Mouse (Mus musculus) lung, postnatal 0 days (tissue): ENCODE results near the gene Rpe. TPM values are rescaled to one million over a fixed set of nuclear protein-coding genes. Genes with fewer than 3 reads are reported as not detected.

Source experiments
- ATAC-seq: fragments of 200-750 bp; cut with Nextera tagmentation; 2 replicates; pipeline ENCODE4 v1.8.0; 2017; ENCODE audit warnings: moderate library complexity
- DNase-seq: peaks from one replicate; pipeline ENCODE4 v3.0.0-alpha.2; 2016; ENCODE audit warnings: low spot score
- H3K27ac ChIP-seq: fragments of 300-500 bp; sonication (generic); 2 replicates; pipeline ENCODE4 v1.5.1; 2014; ENCODE audit warnings: antibody characterized with exemption, mild to moderate bottlenecking, low read length, mixed read lengths
- H3K27me3 ChIP-seq: fragments of 300-500 bp; sonication (generic); replicated peaks from 2 replicates; pipeline ENCODE4 v1.6.1; 2014; ENCODE audit warnings: low read length, mixed read lengths; ENCODE audit not compliant: insufficient read depth
- H3K36me3 ChIP-seq: fragments of 300-500 bp; sonication (generic); 2 replicates; pipeline ENCODE4 v1.6.1; 2014; ENCODE audit warnings: low read length, mixed read lengths; ENCODE audit not compliant: insufficient read depth
- H3K4me1 ChIP-seq: fragments of 300-500 bp; sonication (generic); 2 replicates; pipeline ENCODE4 v1.6.1; 2014; ENCODE audit warnings: antibody characterized with exemption, low read depth, low read length, mixed read lengths; ENCODE audit not compliant: insufficient read depth
- H3K4me2 ChIP-seq: fragments of 300-500 bp; sonication (generic); replicated peaks from 2 replicates; pipeline ENCODE4 v1.6.1; 2014; ENCODE audit warnings: low read depth, mild to moderate bottlenecking, low read length, moderate library complexity, mixed read lengths
- H3K4me3 ChIP-seq: fragments of 300-500 bp; sonication (generic); 2 replicates; pipeline ENCODE4 v1.5.1; 2014; ENCODE audit warnings: low read depth, low read length
- H3K9ac ChIP-seq: fragments of 300-500 bp; sonication (generic); replicated peaks from 2 replicates; pipeline ENCODE4 v1.6.1; 2014; ENCODE audit warnings: low read depth, mild to moderate bottlenecking
- H3K9me3 ChIP-seq: fragments of 300-500 bp; sonication (generic); 2 replicates; pipeline ENCODE4 v1.6.1; 2016; ENCODE audit warnings: low read length, mixed read lengths
- CTCF ChIP-seq: IDR thresholded peaks from 2 replicates; pipeline ENCODE4 v1.5.1; 2016; ENCODE audit warnings: antibody characterized with exemption, mild to moderate bottlenecking
- EP300 ChIP-seq: IDR thresholded peaks from 2 replicates; pipeline ENCODE4 v1.6.1; 2016; ENCODE audit warnings: antibody characterized with exemption, mild to moderate bottlenecking, control low read depth
- WGBS: fragments of 180-500 bp; shearing (Covaris S2); extraction: QIAGEN DNeasy Blood & Tissue Kit; methylation state at CpG from one replicate; pipeline ENCODE4 v1.1.7; 2014; 5-methylcytosine and 5-hydroxymethylcytosine counted together
- polyA plus RNA-seq: library from polyadenylated mRNA; unstranded; fragments of >200 nt; fragmentation: Nextera tagmentation; extraction: Ambion mirVana; gene quantifications from 2 replicates; pipeline ENCODE4 v1.2.1, GENCODE M21; 2015

Rpe gene
- polyA plus RNA-seq, 1 experiment from 2014 or later = 30.1 TPM

DNA sequence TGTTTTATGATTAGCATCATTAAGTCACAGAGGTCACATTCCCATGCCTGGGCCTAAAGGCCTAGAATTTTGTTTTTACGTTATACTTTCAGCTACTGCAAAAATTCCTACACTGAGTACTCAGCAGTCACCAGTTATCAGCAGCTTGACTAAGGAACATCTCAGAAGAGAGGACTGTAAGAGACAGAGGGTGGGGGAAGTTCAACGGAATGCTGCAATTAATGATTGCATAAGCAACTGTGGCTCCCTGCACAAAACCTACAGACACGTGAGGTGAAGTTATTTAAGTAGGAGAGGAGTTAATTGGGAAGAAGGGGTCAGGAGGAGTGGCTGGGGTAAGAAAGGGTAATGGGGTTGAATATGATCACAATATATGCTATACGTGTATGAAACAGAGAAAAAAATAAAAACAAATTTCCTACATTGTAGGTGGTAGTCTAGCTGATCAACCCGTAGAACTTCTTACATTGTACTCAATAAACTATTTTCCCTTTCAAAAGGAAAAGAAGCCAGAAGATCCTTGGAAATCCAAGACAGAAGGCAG is 410 bp upstream of the Rpe start:
- H3K9ac ChIP-seq = peak overlapping the region; percentile 68; the same call in 1 of the 2 replicates
- WGBS = 42% methylated on average over 5 of the region's 5 CpGs
- no peaks in the 10 kb centered on the region for H3K36me3 ChIP-seq

GRCm38 (mm10) chr1:66701576-66701940 is 927 bp downstream of the Rpe start:
- Histone ChIP-seq H3K27me3 (no peaks in the 10 kb centered on the region), H3K36me3 (peaks cover 3% of the 10 kb centered on the region; the same call in 1 of the 2 replicates), H3K4me2 (peak overlapping the region; percentile 70), H3K4me3 (peak overlapping the region; percentile 75), H3K9me3 (no peaks in the 10 kb centered on the region), H3K27ac (peak overlapping the region; percentile 82; the same call in 1 of the 2 replicates), H3K9ac (peak overlapping the region; percentile 68; the same call in 1 of the 2 replicates), H3K4me1 (no peaks in the 10 kb centered on the region)
- 11% methylated on average over 2 of the region's 2 CpGs for WGBS
- no peak for ATAC-seq
- TF ChIP-seq CTCF (no peak), EP300 (0 out of 2 replicates have a peak, but pooled peaks have one; percentile 18)
- DNase-seq = peak; percentile 82

More for the DNA sequence above, 410 bp upstream of the Rpe start:
- ATAC-seq (peak; percentile 3; the same call in 1 of the 2 replicates), DNase-seq (peak; percentile 46)
- Histone ChIP-seq H3K4me3 (peak overlapping the region; percentile 75), H3K9me3 (no peaks in the 10 kb centered on the region), H3K4me2 (peak overlapping the region; percentile 70), H3K27me3 (no peaks in the 10 kb centered on the region), H3K4me1 (no peaks in the 10 kb centered on the region), H3K27ac (no peak overlapping the region)
- TF ChIP-seq EP300 (no peak), CTCF (no peak)

DNA sequence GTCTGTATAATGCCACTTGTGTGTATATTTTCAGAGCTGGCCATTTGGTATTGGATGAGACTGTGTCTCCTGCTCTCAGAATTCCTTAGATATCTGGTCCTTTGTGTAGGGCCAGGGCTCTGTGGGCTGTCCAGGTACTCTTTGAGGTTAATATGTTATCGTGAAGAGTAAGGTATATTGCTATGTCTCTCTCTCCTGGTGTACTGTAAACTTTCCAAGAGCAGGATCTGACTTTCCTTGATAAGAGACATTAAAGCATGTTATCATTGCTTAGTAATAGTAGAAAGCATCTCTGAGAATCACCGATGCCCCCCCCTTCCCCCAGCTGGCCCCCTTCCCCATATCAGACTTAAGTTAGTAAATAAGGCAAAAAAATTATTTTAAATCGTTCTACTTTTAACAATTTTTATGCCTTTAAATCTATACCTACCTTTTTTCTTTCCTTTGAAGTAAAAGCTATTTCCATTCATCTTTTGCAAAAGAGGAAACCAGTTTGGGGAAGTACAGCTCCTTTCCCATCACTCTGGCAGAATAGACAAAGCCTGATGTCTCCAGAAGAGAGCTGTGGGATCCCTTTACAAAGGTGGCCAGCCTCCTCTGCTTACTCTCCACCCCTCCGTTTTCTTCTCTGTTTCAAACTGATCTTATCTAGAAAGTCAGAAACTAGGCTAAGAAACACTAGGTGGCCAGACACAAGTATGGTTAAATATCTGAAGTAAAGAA is 2.2 kb downstream of the Rpe start:
- Histone ChIP-seq H3K27ac (no peak overlapping the region), H3K27me3 (no peaks in the 10 kb centered on the region), H3K36me3 (peaks cover 7% of the 10 kb centered on the region; the same call in 1 of the 2 replicates), H3K9me3 (no peaks in the 10 kb centered on the region), H3K4me3 (no peak overlapping the region), H3K9ac (no peak overlapping the region), H3K4me2 (no peak overlapping the region), H3K4me1 (no peaks in the 10 kb centered on the region)
- WGBS = 76% methylated on average over 4 of the region's 4 CpGs
- no peak for TF ChIP-seq EP300
- no peak for TF ChIP-seq CTCF
- no peak for ATAC-seq
- DNase-seq = no peak

- no peak overlapping the region for H3K4me3 ChIP-seq
- no peak overlapping the region for H3K27ac ChIP-seq
- TF ChIP-seq EP300 (no peak), CTCF (no peak)
- H3K36me3 ChIP-seq = peaks cover 7% of the 10 kb centered on the region; the same call in 1 of the 2 replicates
- ATAC-seq (no peak), DNase-seq (no peak)
- no peaks in the 10 kb centered on the region for H3K27me3 ChIP-seq
- 69% methylated on average over 6 of the region's 6 CpGs for WGBS
- H3K9ac ChIP-seq = no peak overlapping the region
- H3K4me1 ChIP-seq = no peaks in the 10 kb centered on the region
- H3K9me3 ChIP-seq = no peaks in the 10 kb centered on the region
- H3K4me2 ChIP-seq = no peak overlapping the region
Observed at GRCm38 (mm10) chr1:66704523-66704922, 3.9 kb downstream of the Rpe start.

DNA sequence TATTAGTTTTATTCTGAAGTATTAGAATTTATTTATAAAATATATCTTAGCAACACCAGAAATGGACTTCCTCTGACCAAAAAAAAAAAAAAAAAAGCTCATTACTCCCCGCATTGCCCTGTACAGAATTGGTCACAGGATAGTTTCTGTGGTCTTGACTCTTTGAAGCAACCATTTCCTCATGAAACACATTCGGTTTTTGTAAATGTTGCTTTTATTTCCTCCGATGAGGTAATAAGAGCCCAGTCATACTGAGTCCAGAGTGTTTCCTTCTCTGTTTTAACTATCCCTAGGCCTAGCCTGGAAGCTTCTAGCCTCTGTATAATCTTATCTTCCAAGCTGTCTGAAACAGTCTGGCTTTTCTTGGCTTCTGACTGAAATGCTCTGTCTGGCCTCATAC is 12.2 kb downstream of the Rpe start:
- Histone ChIP-seq H3K9ac (no peak overlapping the region), H3K27ac (no peak overlapping the region), H3K4me2 (no peak overlapping the region), H3K36me3 (no peaks in the 10 kb centered on the region; the same call in 1 of the 2 replicates), H3K9me3 (no peaks in the 10 kb centered on the region), H3K4me1 (no peaks in the 10 kb centered on the region), H3K27me3 (no peaks in the 10 kb centered on the region), H3K4me3 (no peak overlapping the region)
- WGBS = 87% methylated on average over 3 of the region's 3 CpGs
- ATAC-seq = no peak
- TF ChIP-seq EP300 = no peak
- no peak for TF ChIP-seq CTCF
- no peak for DNase-seq

DNA sequence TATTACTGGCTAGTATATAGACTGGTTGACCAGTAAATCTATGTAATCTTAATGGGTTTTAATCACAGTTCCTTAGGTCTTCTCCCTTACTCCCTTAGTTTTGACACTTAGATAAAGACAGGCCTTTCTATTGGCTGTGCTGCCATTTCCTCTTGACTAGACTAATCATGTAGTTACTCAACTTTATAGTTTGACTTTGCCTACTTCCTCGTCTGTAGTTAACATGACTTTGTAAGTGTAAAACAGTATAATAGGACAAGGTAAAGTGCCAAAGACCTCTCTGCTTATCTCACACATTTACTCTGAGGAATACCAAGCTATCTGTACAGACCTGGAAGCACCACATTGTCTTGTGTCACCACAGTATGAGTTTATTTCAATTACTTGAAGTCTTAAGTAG is 29.9 kb downstream of the Rpe start:
- ATAC-seq = no peak
- 40% methylated on average over 1 of the region's 1 CpGs for WGBS

More for the DNA sequence above, 29.9 kb downstream of the Rpe start:
- H3K9me3 ChIP-seq = no peaks in the 10 kb centered on the region
- no peak overlapping the region for H3K27ac ChIP-seq
- no peak for TF ChIP-seq CTCF
- no peak for TF ChIP-seq EP300
- H3K36me3 ChIP-seq = peaks cover 6% of the 10 kb centered on the region; the same call in 1 of the 2 replicates
- H3K27me3 ChIP-seq = no peaks in the 10 kb centered on the region
- no peak for DNase-seq
- H3K4me2 ChIP-seq = no peak overlapping the region
- no peak overlapping the region for H3K9ac ChIP-seq
- H3K4me1 ChIP-seq = no peaks in the 10 kb centered on the region
- no peak overlapping the region for H3K4me3 ChIP-seq
